Mouse (Mus musculus) liver, embryonic 14.5 days (tissue): Measurements from ENCODE around the gene Ppa2. TPM values are rescaled to one million over a fixed set of nuclear protein-coding genes. Genes with fewer than 3 reads are reported as not detected.

Experiments used
- ATAC-seq: fragments of 200-750 bp; cut with Nextera tagmentation; 2 replicates; pipeline ENCODE4 v1.8.0; 2017; ENCODE audit warnings: moderate number of reproducible peaks, mild to moderate bottlenecking, moderate library complexity; ENCODE audit not compliant: insufficient read depth
- DNase-seq, 3 experiments: peaks; one replicate each; pipeline ENCODE4 v3.0.0-alpha.2; 2012 to 2013; ENCODE audit warnings: low read depth in 3 of 3, low spot score in 3 of 3
- H3K27ac ChIP-seq: fragments of 300-500 bp; sonication (generic); 2 replicates; pipeline ENCODE4 v1.5.1; 2014; ENCODE audit warnings: moderate library complexity, mild to moderate bottlenecking, control low read depth, inconsistent platforms
- H3K27me3 ChIP-seq: fragments of 300-500 bp; sonication (generic); 2 replicates; pipeline ENCODE4 v1.6.1; 2014; ENCODE audit warnings: mild to moderate bottlenecking, low read length, moderate library complexity; ENCODE audit not compliant: control insufficient read depth, insufficient read depth
- H3K36me3 ChIP-seq: fragments of 300-500 bp; sonication (generic); replicated peaks from 2 replicates; pipeline ENCODE4 v1.6.1; 2014; ENCODE audit warnings: low read depth; ENCODE audit not compliant: control insufficient read depth, insufficient read depth
- H3K4me1 ChIP-seq, 2 experiments: fragments of 200-500 bp in 1 of 2; fragments of 300-500 bp in 1 of 2; sonication (generic) in 1 of 2; replicated peaks; 2 replicates each; pipeline ENCODE4 v1.6.1; 2012 to 2014; ENCODE audit warnings: antibody characterized with exemption in 1 of 2, inconsistent platforms in 1 of 2, low read length in 1 of 2; ENCODE audit not compliant: control insufficient read depth in 2 of 2, insufficient read depth in 2 of 2
- H3K4me2 ChIP-seq: fragments of 300-500 bp; sonication (generic); 2 replicates; pipeline ENCODE4 v1.6.1; 2014; ENCODE audit warnings: low read depth, mild to moderate bottlenecking, control low read depth, moderate library complexity
- H3K4me3 ChIP-seq, 2 experiments: fragments of 200-500 bp in 1 of 2; fragments of 300-500 bp in 1 of 2; sonication (generic) in 1 of 2; 2 replicates each; pipeline ENCODE4 v1.5.1; 2012 to 2014; ENCODE audit warnings: low read depth in 2 of 2, low read length in 2 of 2, mild to moderate bottlenecking in 2 of 2, control low read depth in 1 of 2, inconsistent platforms in 1 of 2, moderate library complexity in 1 of 2; ENCODE audit not compliant: insufficient read depth in 1 of 2
- H3K9ac ChIP-seq: fragments of 300-500 bp; sonication (generic); replicated peaks from 2 replicates; pipeline ENCODE4 v1.6.1; 2014; ENCODE audit warnings: mild to moderate bottlenecking, control low read depth, moderate library complexity
- H3K9me3 ChIP-seq: fragments of 300-500 bp; sonication (generic); 2 replicates; pipeline ENCODE4 v1.6.1; 2016; ENCODE audit warnings: low read length, mixed read lengths; ENCODE audit not compliant: control insufficient read depth
- CTCF ChIP-seq: IDR thresholded peaks from 2 replicates; pipeline ENCODE4 v1.5.1; 2016; ENCODE audit warnings: antibody characterized with exemption, low read depth, control low read depth
- EP300 ChIP-seq: IDR thresholded peaks from 2 replicates; pipeline ENCODE4 v1.6.1; 2016; ENCODE audit warnings: antibody characterized with exemption, low read depth
- WGBS: fragments of 180-500 bp; shearing (Covaris S2); extraction: QIAGEN DNeasy Blood & Tissue Kit; methylation state at CpG from one replicate; pipeline ENCODE4 v1.1.7; 2014; ENCODE audit not compliant: insufficient replicate concordance; 5-methylcytosine and 5-hydroxymethylcytosine counted together
- polyA plus RNA-seq, 2 experiments: library from polyadenylated mRNA; depleted of rRNA in 1 of 2; stranded (reverse) in 1 of 2; unstranded in 1 of 2; fragments of >200 nt; fragmentation: Nextera tagmentation in 1 of 2; extraction: Ambion mirVana in 1 of 2; gene quantifications; 2 replicates each; pipeline versions ENCODE4 v1.2.1 to v1.2.3; 2012 to 2014

The Ppa2 gene
- polyA plus RNA-seq, 2 experiments, result 18.4 to 42.1 TPM

DNA sequence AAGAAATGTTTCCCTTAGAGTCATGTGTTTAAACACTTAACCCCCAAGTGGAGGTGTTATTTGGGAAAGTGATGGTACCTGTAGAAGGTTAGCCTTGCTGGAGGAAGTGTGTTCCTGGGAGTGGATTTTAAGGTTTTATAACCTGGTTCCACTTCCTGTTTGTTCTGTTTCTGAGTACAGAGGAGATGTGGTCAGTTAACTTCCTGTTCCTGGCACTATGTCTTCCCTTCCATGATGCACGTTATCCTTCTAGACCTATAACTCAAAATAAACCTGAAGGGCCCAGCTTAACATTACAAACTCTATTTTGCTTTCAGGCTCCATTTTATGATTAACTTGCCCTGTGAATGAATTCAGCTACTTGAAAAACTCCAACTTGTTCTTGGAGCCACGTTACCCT is 84.6 kb downstream of the Ppa2 start:
- Histone ChIP-seq H3K4me1 (no peaks in the 10 kb centered on the region), H3K9me3 (no peaks in the 10 kb centered on the region), H3K36me3 (no peaks in the 10 kb centered on the region), H3K27ac (no peak overlapping the region), H3K4me3 (no peak overlapping the region), H3K9ac (no peak overlapping the region), H3K27me3 (no peaks in the 10 kb centered on the region), H3K4me2 (no peak overlapping the region)
- DNase-seq (no peak), ATAC-seq (no peak)
- WGBS, result 32% methylated on average over 2 of the region's 2 CpGs
- TF ChIP-seq EP300, result no peak
- no peak for TF ChIP-seq CTCF

DNA sequence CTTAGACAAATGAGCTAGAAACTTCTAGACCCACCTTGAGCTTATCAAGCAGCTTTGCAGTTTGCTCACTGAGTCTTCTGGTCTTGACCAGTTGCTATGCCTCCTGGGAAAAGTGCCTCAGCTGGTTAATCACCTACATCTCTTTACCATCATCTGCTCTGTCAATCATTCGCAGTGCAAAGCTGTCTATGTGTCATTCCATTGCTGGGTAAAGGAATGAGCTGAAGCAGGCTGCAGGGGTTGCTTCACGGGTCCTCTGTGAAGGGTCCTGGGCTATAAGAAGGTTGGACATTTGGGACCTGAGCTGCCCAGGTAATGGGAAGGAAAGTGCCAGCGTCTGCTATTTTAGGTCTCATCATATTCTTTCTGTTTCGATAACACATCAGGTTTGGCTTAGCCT is 93.9 kb downstream of the Ppa2 start:
- no peak for DNase-seq
- TF ChIP-seq CTCF, result no peak
- TF ChIP-seq EP300, result no peak
- H3K9ac ChIP-seq, result no peak overlapping the region
- no peak for ATAC-seq
- no peaks in the 10 kb centered on the region for H3K4me1 ChIP-seq
- no peaks in the 10 kb centered on the region for H3K36me3 ChIP-seq
- no peak overlapping the region for H3K4me3 ChIP-seq
- no peak overlapping the region for H3K4me2 ChIP-seq
- no peaks in the 10 kb centered on the region for H3K9me3 ChIP-seq
- WGBS, result 65% methylated on average over 4 of the region's 4 CpGs
- H3K27ac ChIP-seq, result no peak overlapping the region
- no peaks in the 10 kb centered on the region for H3K27me3 ChIP-seq

DNA sequence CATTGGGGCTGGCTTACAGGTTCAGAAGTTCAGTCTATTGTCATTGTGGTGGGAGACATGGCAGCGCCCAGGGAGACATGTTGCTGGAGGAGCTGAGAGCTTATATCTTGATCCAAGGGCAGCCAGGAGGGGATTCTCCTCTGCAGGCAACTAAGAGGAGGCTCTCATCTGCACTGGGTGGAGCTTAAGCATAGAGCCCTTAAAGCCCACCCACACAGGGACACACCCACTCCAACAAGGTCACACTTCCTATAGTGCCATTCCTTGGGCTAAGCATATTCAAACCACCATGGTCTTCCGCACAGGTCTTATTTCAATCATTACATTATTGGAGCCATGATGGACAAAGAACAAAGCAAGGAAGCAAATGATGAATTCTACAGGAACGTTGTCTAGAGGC is 95.7 kb downstream of the Ppa2 start:
- Histone ChIP-seq H3K27ac (no peak overlapping the region), H3K4me2 (no peak overlapping the region), H3K4me1 (no peaks in the 10 kb centered on the region), H3K9me3 (no peaks in the 10 kb centered on the region), H3K9ac (no peak overlapping the region), H3K36me3 (no peaks in the 10 kb centered on the region), H3K4me3 (no peak overlapping the region), H3K27me3 (no peaks in the 10 kb centered on the region)
- DNase-seq (no peak), ATAC-seq (no peak)
- no peak for TF ChIP-seq EP300
- TF ChIP-seq CTCF, result no peak
- 70% methylated on average over 3 of the region's 3 CpGs for WGBS

DNA sequence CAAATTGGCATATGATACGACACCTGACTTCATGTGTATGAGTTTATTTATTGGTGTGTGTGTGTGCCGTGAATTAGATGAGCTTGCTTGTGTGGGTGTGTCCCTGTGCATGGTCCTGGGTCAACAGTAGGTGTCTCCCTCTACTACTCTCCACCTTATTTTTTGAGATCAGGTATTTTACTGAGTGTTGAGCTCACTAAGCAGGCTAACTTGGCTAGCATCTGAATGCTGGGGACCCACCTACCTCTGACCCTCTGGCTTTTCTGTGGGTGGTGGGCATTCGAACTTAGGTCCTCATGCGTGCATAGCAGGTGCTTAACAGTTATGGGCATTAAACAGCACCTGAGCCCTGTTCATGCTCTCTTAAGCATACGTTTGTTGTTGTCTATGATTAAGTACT is 96.3 kb downstream of the Ppa2 start:
- DNase-seq (no peak), ATAC-seq (no peak)
- H3K9me3 ChIP-seq, result no peaks in the 10 kb centered on the region
- WGBS, result 58% methylated on average over 5 of the region's 5 CpGs
- H3K27ac ChIP-seq, result no peak overlapping the region
- H3K9ac ChIP-seq, result no peak overlapping the region
- no peak overlapping the region for H3K4me3 ChIP-seq
- H3K36me3 ChIP-seq, result no peaks in the 10 kb centered on the region
- no peak overlapping the region for H3K4me2 ChIP-seq
- TF ChIP-seq CTCF, result no peak
- TF ChIP-seq EP300, result no peak
- no peaks in the 10 kb centered on the region for H3K27me3 ChIP-seq
- no peaks in the 10 kb centered on the region for H3K4me1 ChIP-seq

DNA sequence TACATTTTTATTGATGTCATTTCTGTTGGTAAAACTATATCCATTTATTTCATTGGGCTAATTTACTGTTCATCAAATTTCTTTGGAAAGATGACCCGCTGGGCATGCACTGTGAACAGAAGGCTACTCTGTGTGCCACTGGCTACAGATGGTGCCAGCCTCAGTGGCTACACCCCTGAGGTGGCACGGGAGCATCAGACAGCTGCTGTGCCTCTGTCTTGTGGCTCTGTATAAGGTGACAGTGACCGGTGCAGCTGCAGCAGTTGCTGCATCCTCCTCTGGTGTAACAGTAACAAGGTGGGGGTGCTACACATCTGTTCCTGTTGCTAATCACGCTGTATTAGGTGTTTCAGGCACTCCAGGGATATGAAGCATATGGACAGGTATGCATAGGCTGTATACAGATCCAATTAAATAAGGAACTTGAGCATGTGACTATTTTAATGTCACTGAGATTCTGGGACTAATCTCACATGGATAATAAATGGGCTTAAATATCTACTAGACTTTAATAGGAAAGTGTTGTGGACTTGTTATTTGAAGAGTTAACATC is 101.3 kb downstream of the Ppa2 start:
- no peak overlapping the region for H3K4me2 ChIP-seq
- H3K9me3 ChIP-seq, result no peaks in the 10 kb centered on the region
- no peaks in the 10 kb centered on the region for H3K27me3 ChIP-seq
- no peaks in the 10 kb centered on the region for H3K4me1 ChIP-seq
- no peak for DNase-seq
- TF ChIP-seq EP300, result no peak
- no peak for TF ChIP-seq CTCF
- 59% methylated on average over 4 of the region's 4 CpGs for WGBS
- H3K36me3 ChIP-seq, result no peaks in the 10 kb centered on the region
- H3K4me3 ChIP-seq, result no peak overlapping the region
- H3K9ac ChIP-seq, result no peak overlapping the region
- H3K27ac ChIP-seq, result no peak overlapping the region
- ATAC-seq, result no peak
